9 mouse cellular contexts compared by ENCODE assay signal in the genomic region with DNA sequence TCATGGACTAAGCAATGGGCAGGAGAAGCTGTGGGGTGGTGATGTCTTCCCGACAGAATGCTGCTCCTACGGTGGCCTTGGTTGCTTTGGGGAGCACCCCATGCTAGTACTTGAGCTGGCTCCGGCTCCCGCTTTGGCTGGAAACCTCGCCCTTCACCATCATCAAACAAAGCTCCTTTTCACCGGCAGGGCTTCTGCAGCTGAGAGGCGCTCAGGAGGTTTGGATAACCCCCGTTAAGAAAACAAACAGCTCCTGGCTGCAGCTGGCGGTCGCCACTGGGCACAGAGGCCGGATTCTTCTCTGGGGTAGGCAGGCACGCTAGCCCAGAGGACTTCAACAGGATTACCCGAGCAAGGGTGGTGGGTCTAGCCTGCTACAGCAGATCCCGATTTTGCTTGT. TPM values are rescaled to one million over a fixed set of nuclear protein-coding genes. Genes with fewer than 3 reads are reported as not detected.
DNase-seq lines count a peak whose midpoint lies in the region; ATAC-seq lines count a peak whose summit lies in the region.
"Had no signal": no experiment of that assay in that cellular context is flagged by ENCODE, and none has a peak within 500 bp of the region (broad histone marks: within the 10 kb centered on the region; RNA-seq: fewer than 3 reads in every experiment).

No protein-coding gene starts in this region.

- peaks cover 4% of the 10 kb centered on the region; the same call in 1 of the 2 replicates for H3K9me3 ChIP-seq in liver, embryonic 12.5 days (replicated peaks)
- H3K9me3 ChIP-seq in forebrain, embryonic 12.5 days: no peaks in the 10 kb centered on the region
- H3K9me3 ChIP-seq in limb, embryonic 10.5 days (replicated peaks): no peaks in the 10 kb centered on the region
- H3K9me3 ChIP-seq in neural tube, embryonic 13.5 days: peaks cover 6% of the 10 kb centered on the region; the same call in 1 of the 2 replicates

- DNase-seq in liver: no peak
- peak; percentile 50 for DNase-seq in limb, embryonic 10.5 days (ENCODE audit: low spot score)
- no peak for DNase-seq in B cell, adult 2 months
- DNase-seq in urinary bladder, postnatal 10 days (ENCODE audit: low spot score): no peak
- DNase-seq in cerebellum, adult 8-10 months: no peak
- DNase-seq: kidney, postnatal 4 days had no signal

- no peak overlapping the region for H3K4me3 ChIP-seq in liver, embryonic 12.5 days
- no peak overlapping the region for H3K4me3 ChIP-seq in forebrain, embryonic 12.5 days (replicated peaks)
- 0 out of 2 replicates have a peak overlapping the region, but pooled peaks have one; percentile 20 for H3K4me3 ChIP-seq in limb, embryonic 10.5 days
- no peak overlapping the region for H3K4me3 ChIP-seq in neural tube, embryonic 13.5 days

- ATAC-seq in liver, embryonic 12.5 days: no peak
- ATAC-seq in forebrain, embryonic 12.5 days (ENCODE audit: low FRiP score): 0 out of 2 replicates have a peak, but pooled peaks have one; percentile 41
- ATAC-seq in neural tube, embryonic 13.5 days (ENCODE audit: low read depth): no peak; the same call in 1 of the 2 replicates

- H3K4me2 ChIP-seq in liver, embryonic 12.5 days: peak overlapping the region; percentile 23; the same call in 1 of the 2 replicates
- peak overlapping the region; percentile 35 for H3K4me2 ChIP-seq in forebrain, embryonic 12.5 days
- H3K4me2 ChIP-seq in neural tube, embryonic 13.5 days: peak overlapping the region; percentile 31

- H3K36me3 ChIP-seq in liver, embryonic 12.5 days: no peaks in the 10 kb centered on the region
- H3K36me3 ChIP-seq in forebrain, embryonic 12.5 days (replicated peaks): no peaks in the 10 kb centered on the region
- H3K36me3 ChIP-seq in limb, embryonic 10.5 days: no peaks in the 10 kb centered on the region
- H3K36me3 ChIP-seq in neural tube, embryonic 13.5 days: no peaks in the 10 kb centered on the region

- no peak overlapping the region for H3K27ac ChIP-seq in liver, embryonic 12.5 days
- H3K27ac ChIP-seq in forebrain, embryonic 12.5 days: peak overlapping the region; percentile 53; the same call in 1 of the 2 replicates
- H3K27ac ChIP-seq in limb, embryonic 10.5 days: peak overlapping the region; percentile 72
- no peak overlapping the region for H3K27ac ChIP-seq in neural tube, embryonic 13.5 days (replicated peaks)

- 31% methylated on average over 14 of the region's 14 CpGs for WGBS in liver, embryonic 12.5 days (ENCODE audit: insufficient replicate concordance)
- WGBS in forebrain, embryonic 12.5 days: 14% methylated on average over 14 of the region's 14 CpGs
- 8% methylated on average over 14 of the region's 14 CpGs for WGBS in limb, embryonic 10.5 days
- WGBS in neural tube, embryonic 13.5 days: 14% methylated on average over 14 of the region's 14 CpGs

- H3K9ac ChIP-seq in liver, embryonic 12.5 days: no peak overlapping the region
- peak overlapping the region; percentile 21; the same call in 1 of the 2 replicates for H3K9ac ChIP-seq in forebrain, embryonic 12.5 days
- H3K9ac ChIP-seq in neural tube, embryonic 13.5 days: peak overlapping the region; percentile 35; the same call in 1 of the 2 replicates

- H3K4me1 ChIP-seq in liver, embryonic 12.5 days: peaks cover 7% of the 10 kb centered on the region
- H3K4me1 ChIP-seq in forebrain, embryonic 12.5 days: peaks cover 6% of the 10 kb centered on the region
- peaks cover 9% of the 10 kb centered on the region for H3K4me1 ChIP-seq in limb, embryonic 10.5 days
- H3K4me1 ChIP-seq in neural tube, embryonic 13.5 days (replicated peaks): peaks cover 7% of the 10 kb centered on the region; the same call in 1 of the 2 replicates

- H3K27me3 ChIP-seq in liver, embryonic 12.5 days (replicated peaks): peaks cover 44% of the 10 kb centered on the region
- H3K27me3 ChIP-seq in forebrain, embryonic 12.5 days: no peaks in the 10 kb centered on the region; the same call in 1 of the 2 replicates
- peaks cover 5% of the 10 kb centered on the region; the same call in 1 of the 2 replicates for H3K27me3 ChIP-seq in limb, embryonic 10.5 days (ENCODE audit: low read depth, poor library complexity, severe bottlenecking)
- H3K27me3 ChIP-seq in neural tube, embryonic 13.5 days: no peaks in the 10 kb centered on the region

RNA-seq across cellular contexts. Expression of a gene that starts 9.0 kb away (rescaled TPM):
- 29.6 and 33.4 TPM in 2 replicates for polyA plus RNA-seq in liver, embryonic 12.5 days (2016; fragmentation: Nextera tagmentation; extraction: Ambion mirVana)
- 3.3 and 4.0 TPM in 2 replicates for polyA plus RNA-seq in forebrain, embryonic 12.5 days (2016; fragmentation: Nextera tagmentation; extraction: Ambion mirVana)
- 1.9 and 2.4 TPM in 2 replicates for polyA plus RNA-seq in limb, embryonic 10.5 days (2016; fragmentation: Nextera tagmentation; extraction: Ambion mirVana)
- polyA plus RNA-seq in neural tube, embryonic 13.5 days (2015; fragmentation: Nextera tagmentation; extraction: Ambion mirVana): 5.3 and 6.6 TPM in 2 replicates

RNA-seq across cellular contexts. Expression of a gene that starts 18.5 kb away (rescaled TPM):
- polyA plus RNA-seq in liver, embryonic 12.5 days (2016; fragmentation: Nextera tagmentation; extraction: Ambion mirVana): 392 and 399 TPM in 2 replicates
- polyA plus RNA-seq in forebrain, embryonic 12.5 days (2016; fragmentation: Nextera tagmentation; extraction: Ambion mirVana): 339 and 361 TPM in 2 replicates
- polyA plus RNA-seq in limb, embryonic 10.5 days (2016; fragmentation: Nextera tagmentation; extraction: Ambion mirVana): 501 and 523 TPM in 2 replicates
- polyA plus RNA-seq in neural tube, embryonic 13.5 days (2015; fragmentation: Nextera tagmentation; extraction: Ambion mirVana): 420 and 438 TPM in 2 replicates

RNA-seq across cellular contexts. Expression of a gene that starts 47.9 kb away (rescaled TPM):
- 89.6 and 95.1 TPM in 2 replicates for polyA plus RNA-seq in liver, embryonic 12.5 days (2016; fragmentation: Nextera tagmentation; extraction: Ambion mirVana)
- 130 and 135 TPM in 2 replicates for polyA plus RNA-seq in forebrain, embryonic 12.5 days (2016; fragmentation: Nextera tagmentation; extraction: Ambion mirVana)
- 122 and 126 TPM in 2 replicates for polyA plus RNA-seq in limb, embryonic 10.5 days (2016; fragmentation: Nextera tagmentation; extraction: Ambion mirVana)
- 83.5 and 84.3 TPM in 2 replicates for polyA plus RNA-seq in neural tube, embryonic 13.5 days (2015; fragmentation: Nextera tagmentation; extraction: Ambion mirVana)

RNA-seq across cellular contexts. Expression of a gene that starts 47.9 kb away (rescaled TPM):
- polyA plus RNA-seq in liver, embryonic 12.5 days (2016; fragmentation: Nextera tagmentation; extraction: Ambion mirVana): 199 TPM in 2 replicates
- polyA plus RNA-seq in forebrain, embryonic 12.5 days (2016; fragmentation: Nextera tagmentation; extraction: Ambion mirVana): 122 and 139 TPM in 2 replicates
- polyA plus RNA-seq in limb, embryonic 10.5 days (2016; fragmentation: Nextera tagmentation; extraction: Ambion mirVana): 166 and 171 TPM in 2 replicates
- 99.2 and 110 TPM in 2 replicates for polyA plus RNA-seq in neural tube, embryonic 13.5 days (2015; fragmentation: Nextera tagmentation; extraction: Ambion mirVana)

Comparison
In these comparisons a context has a peak if more than half of its experiments do, and no peak if none do; other contexts are left out.
1. H3K27ac ChIP-seq: peak in forebrain, embryonic 12.5 days (single experiment) and limb, embryonic 10.5 days (single experiment); none in liver, embryonic 12.5 days (single experiment) and neural tube, embryonic 13.5 days (single experiment).
2. Peak in every context shown above with its lines, with median percentiles within 50 percentile points of each other: H3K4me2 ChIP-seq.